Mouse (Mus musculus) forebrain, embryonic 13.5 days (tissue): ENCODE data around the gene Add2. TPM values are rescaled to one million over a fixed set of nuclear protein-coding genes. Genes with fewer than 3 reads are reported as not detected.

ENCODE experiments used
- ATAC-seq: fragments of 200-750 bp; cut with Nextera tagmentation; 2 replicates; pipeline ENCODE4 v1.8.0; 2017
- H3K27ac ChIP-seq: fragments of 300-500 bp; sonication (generic); 2 replicates; pipeline ENCODE4 v1.5.1; 2015; ENCODE audit warnings: inconsistent platforms, mild to moderate bottlenecking, moderate library complexity
- H3K27me3 ChIP-seq: fragments of 300-500 bp; sonication (generic); 2 replicates; pipeline ENCODE4 v1.6.1; 2015; ENCODE audit warnings: mild to moderate bottlenecking, inconsistent platforms
- H3K36me3 ChIP-seq: fragments of 300-500 bp; sonication (generic); 2 replicates; pipeline ENCODE4 v1.6.1; 2015; ENCODE audit warnings: mild to moderate bottlenecking, inconsistent platforms; ENCODE audit not compliant: poor library complexity, severe bottlenecking
- H3K4me1 ChIP-seq: fragments of 300-500 bp; sonication (generic); 2 replicates; pipeline ENCODE4 v1.6.1; 2015; ENCODE audit warnings: inconsistent platforms
- H3K4me2 ChIP-seq: fragments of 300-500 bp; sonication (generic); 2 replicates; pipeline ENCODE4 v1.6.1; 2015; ENCODE audit warnings: inconsistent platforms, mild to moderate bottlenecking, moderate library complexity
- H3K4me3 ChIP-seq: fragments of 300-500 bp; sonication (generic); 2 replicates; pipeline ENCODE4 v1.5.1; 2015; ENCODE audit warnings: mild to moderate bottlenecking, inconsistent platforms
- H3K9ac ChIP-seq: fragments of 300-500 bp; sonication (generic); 2 replicates; pipeline ENCODE4 v1.6.1; 2015; ENCODE audit warnings: mild to moderate bottlenecking, inconsistent platforms
- H3K9me3 ChIP-seq: fragments of 300-500 bp; sonication (generic); replicated peaks from 2 replicates; pipeline ENCODE4 v1.6.1; 2016; ENCODE audit warnings: inconsistent platforms
- WGBS: fragments of 180-500 bp; shearing (Covaris S2); methylation state at CpG from one replicate; pipeline ENCODE4 v1.1.7; 2015; 5-methylcytosine and 5-hydroxymethylcytosine counted together
- polyA plus RNA-seq: library from polyadenylated mRNA; unstranded; fragments of >200 nt; fragmentation: Nextera tagmentation; extraction: Ambion mirVana; gene quantifications from 2 replicates; pipeline ENCODE4 v1.2.1, GENCODE M21; 2015

Gene Add2
- polyA plus RNA-seq, 1 experiment from 2014 or later: 155 TPM

GRCm38 (mm10) chr6:86019415-86020237 is 8.9 kb upstream of the Add2 start:
- Histone ChIP-seq H3K4me2 (no peak overlapping the region), H3K9ac (no peak overlapping the region), H3K27ac (no peak overlapping the region), H3K9me3 (no peaks in the 10 kb centered on the region), H3K36me3 (no peaks in the 10 kb centered on the region), H3K27me3 (no peaks in the 10 kb centered on the region), H3K4me3 (no peak overlapping the region), H3K4me1 (no peaks in the 10 kb centered on the region)
- ATAC-seq: no peak
- 75% methylated on average over 4 of the region's 4 CpGs for WGBS

GRCm38 (mm10) chr6:86020948-86021347 is 7.5 kb upstream of the Add2 start:
- Histone ChIP-seq H3K4me2 (no peak overlapping the region), H3K36me3 (no peaks in the 10 kb centered on the region), H3K4me3 (no peak overlapping the region), H3K9ac (no peak overlapping the region), H3K27me3 (no peaks in the 10 kb centered on the region), H3K27ac (no peak overlapping the region), H3K4me1 (no peaks in the 10 kb centered on the region), H3K9me3 (no peaks in the 10 kb centered on the region)
- ATAC-seq: no peak
- WGBS: 28% methylated on average over 3 of the region's 3 CpGs

DNA sequence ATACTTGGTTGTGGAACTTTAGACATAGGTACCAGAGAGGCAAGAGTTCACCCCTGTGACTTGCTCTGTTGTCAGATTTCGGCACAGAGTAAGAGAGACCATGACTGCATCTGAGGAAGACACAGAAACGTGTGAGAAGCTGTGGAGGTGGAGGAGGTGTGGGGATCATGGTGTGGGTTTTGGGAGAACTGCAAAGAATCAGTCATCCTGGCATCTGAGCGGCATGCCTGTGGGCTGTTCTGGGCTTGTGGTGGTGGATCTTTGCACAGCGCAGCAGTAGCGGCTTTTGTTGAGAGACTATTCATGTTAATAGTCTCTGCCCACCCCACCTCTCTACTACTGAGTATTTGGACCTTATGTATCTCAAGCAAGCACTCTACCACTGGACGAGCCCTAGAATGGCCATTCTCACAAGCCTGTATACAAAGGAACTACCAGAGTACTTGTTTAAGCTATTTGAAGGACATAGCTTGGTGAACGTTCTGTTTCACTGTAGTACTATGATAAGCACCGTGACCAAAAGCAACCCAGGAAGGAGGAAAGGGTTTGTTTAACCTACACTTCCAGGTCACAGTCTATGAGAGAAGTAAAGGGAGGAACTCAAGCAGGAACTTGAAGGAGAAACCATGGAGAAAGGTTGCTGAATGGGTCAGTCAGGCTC is 1.7 kb upstream of the Add2 start:
- H3K4me2 ChIP-seq: no peak overlapping the region
- H3K9me3 ChIP-seq: no peaks in the 10 kb centered on the region
- WGBS: 87% methylated on average over 8 of the region's 8 CpGs
- H3K4me1 ChIP-seq: peaks cover 30% of the 10 kb centered on the region
- H3K9ac ChIP-seq: no peak overlapping the region
- ATAC-seq: no peak
- no peak overlapping the region for H3K27ac ChIP-seq
- H3K27me3 ChIP-seq: no peaks in the 10 kb centered on the region
- H3K36me3 ChIP-seq: no peaks in the 10 kb centered on the region
- no peak overlapping the region for H3K4me3 ChIP-seq

DNA sequence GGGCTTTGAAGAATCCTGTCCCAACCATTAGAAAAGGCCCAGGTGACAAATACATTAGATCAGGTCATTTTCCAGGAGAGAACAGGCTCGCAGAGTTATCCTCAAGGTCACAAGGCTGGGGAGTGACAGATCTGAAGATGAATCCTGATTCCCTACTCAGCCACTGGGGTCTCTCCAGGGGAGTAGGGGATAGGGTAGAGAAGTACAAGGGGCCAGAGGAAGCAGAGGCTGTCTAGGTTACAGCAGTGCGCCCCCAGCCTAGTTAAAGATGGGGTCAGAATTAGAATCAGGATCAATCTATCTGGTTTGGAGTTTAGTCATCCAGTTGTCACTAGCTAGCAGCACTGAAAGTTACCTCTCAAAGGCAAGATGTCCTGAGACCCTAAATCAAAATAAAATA is 331 bp upstream of the Add2 start:
- Histone ChIP-seq H3K4me2 (peak overlapping the region; percentile 79), H3K27ac (peak overlapping the region; percentile 96), H3K4me1 (peaks cover 44% of the 10 kb centered on the region), H3K9ac (peak overlapping the region; percentile 97), H3K27me3 (no peaks in the 10 kb centered on the region), H3K4me3 (peak overlapping the region; percentile 80), H3K36me3 (no peaks in the 10 kb centered on the region), H3K9me3 (no peaks in the 10 kb centered on the region)
- ATAC-seq: peak; percentile 39; the same call in 1 of the 2 replicates
- WGBS: 50% methylated on average over 2 of the region's 2 CpGs

- Histone ChIP-seq H3K9me3 (no peaks in the 10 kb centered on the region), H3K27me3 (no peaks in the 10 kb centered on the region), H3K27ac (peak overlapping the region; percentile 96), H3K9ac (peak overlapping the region; percentile 97), H3K4me2 (peak overlapping the region; percentile 79), H3K36me3 (no peaks in the 10 kb centered on the region), H3K4me3 (peak overlapping the region; percentile 80), H3K4me1 (peaks cover 48% of the 10 kb centered on the region)
- ATAC-seq: peak; percentile 17
- WGBS: 7% methylated on average over 6 of the region's 6 CpGs
Observed at GRCm38 (mm10) chr6:86029323-86029713, 837 bp downstream of the Add2 start.

DNA sequence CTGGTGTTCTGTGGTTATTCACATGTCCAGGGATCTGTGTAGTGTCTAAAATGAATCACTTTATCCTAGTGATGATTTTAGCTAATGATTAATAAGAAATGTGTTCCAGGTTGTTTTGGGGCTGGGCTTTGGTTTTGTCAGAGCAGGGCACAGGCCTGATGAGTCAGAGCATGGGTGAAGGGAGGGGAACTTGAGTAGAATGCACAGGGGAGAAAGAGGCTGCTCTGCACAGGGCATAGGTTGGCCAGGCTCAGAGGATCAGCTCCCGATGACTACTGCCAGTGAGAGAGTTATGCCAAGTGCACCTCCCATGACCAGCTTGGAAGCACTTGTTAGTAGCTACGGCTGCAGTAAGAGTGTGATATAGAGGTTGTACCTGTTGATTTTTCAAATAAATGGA is 3.0 kb downstream of the Add2 start:
- peaks cover 48% of the 10 kb centered on the region for H3K4me1 ChIP-seq
- H3K4me3 ChIP-seq: peak overlapping the region; percentile 80
- 0 out of 2 replicates have a peak overlapping the region, but pooled peaks have one; percentile 26 for H3K9ac ChIP-seq
- no peak for ATAC-seq
- WGBS: 75% methylated on average over 2 of the region's 2 CpGs
- H3K27me3 ChIP-seq: no peaks in the 10 kb centered on the region
- H3K9me3 ChIP-seq: no peaks in the 10 kb centered on the region
- H3K36me3 ChIP-seq: no peaks in the 10 kb centered on the region
- H3K4me2 ChIP-seq: peak overlapping the region; percentile 79
- H3K27ac ChIP-seq: no peak overlapping the region

GRCm38 (mm10) chr6:86033635-86034034 is 5.2 kb downstream of the Add2 start:
- no peaks in the 10 kb centered on the region for H3K9me3 ChIP-seq
- H3K4me2 ChIP-seq: no peak overlapping the region
- H3K27ac ChIP-seq: no peak overlapping the region
- no peak overlapping the region for H3K9ac ChIP-seq
- WGBS: 93% methylated on average over 1 of the region's 1 CpGs
- H3K4me3 ChIP-seq: no peak overlapping the region
- H3K27me3 ChIP-seq: no peaks in the 10 kb centered on the region
- peaks cover 43% of the 10 kb centered on the region for H3K4me1 ChIP-seq
- no peak for ATAC-seq
- no peaks in the 10 kb centered on the region for H3K36me3 ChIP-seq

GRCm38 (mm10) chr6:86038901-86039300 is 10.4 kb downstream of the Add2 start:
- no peak for ATAC-seq

GRCm38 (mm10) chr6:86040140-86040539 is 11.7 kb downstream of the Add2 start:
- H3K4me1 ChIP-seq: peaks cover 17% of the 10 kb centered on the region
- no peaks in the 10 kb centered on the region for H3K36me3 ChIP-seq
- no peak; the same call in 1 of the 2 replicates for ATAC-seq
- no peaks in the 10 kb centered on the region for H3K9me3 ChIP-seq
- no peak overlapping the region for H3K4me2 ChIP-seq
- peak overlapping the region; percentile 31; the same call in 1 of the 2 replicates for H3K27ac ChIP-seq
- no peak overlapping the region for H3K9ac ChIP-seq
- no peaks in the 10 kb centered on the region for H3K27me3 ChIP-seq
- H3K4me3 ChIP-seq: no peak overlapping the region
- WGBS: 38% methylated on average over 1 of the region's 1 CpGs

More at GRCm38 (mm10) chr6:86038901-86039300, 10.4 kb downstream of the Add2 start:
- WGBS: 78% methylated on average over 2 of the region's 2 CpGs
- Histone ChIP-seq H3K36me3 (no peaks in the 10 kb centered on the region), H3K27ac (no peak overlapping the region), H3K9me3 (no peaks in the 10 kb centered on the region), H3K4me3 (no peak overlapping the region), H3K4me2 (no peak overlapping the region), H3K4me1 (peaks cover 17% of the 10 kb centered on the region), H3K9ac (no peak overlapping the region), H3K27me3 (no peaks in the 10 kb centered on the region)

DNA sequence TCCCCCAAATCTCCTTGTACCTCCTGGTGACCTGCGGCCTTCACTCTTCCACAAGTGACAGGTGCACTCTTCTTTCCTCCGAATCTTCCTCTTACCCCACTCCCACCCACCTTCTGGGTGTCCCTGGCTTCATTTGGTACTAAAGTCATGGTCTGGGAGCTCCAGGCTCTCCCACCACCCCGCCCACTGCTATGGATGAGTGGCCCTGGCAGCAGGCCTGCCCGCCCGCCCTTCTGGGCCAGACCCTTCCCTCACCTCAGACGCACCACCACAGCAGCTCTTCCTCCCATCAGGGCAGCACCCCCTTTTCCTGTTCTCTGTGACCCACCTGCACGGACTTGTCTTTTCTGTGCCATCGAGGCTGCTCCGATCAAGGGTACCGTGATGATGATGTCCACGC is 19.0 kb downstream of the Add2 start:
- no peaks in the 10 kb centered on the region for H3K27me3 ChIP-seq
- 90% methylated on average over 11 of the region's 11 CpGs for WGBS
- H3K9ac ChIP-seq: no peak overlapping the region
- H3K4me1 ChIP-seq: peaks cover 45% of the 10 kb centered on the region
- H3K9me3 ChIP-seq: no peaks in the 10 kb centered on the region
- no peak for ATAC-seq
- no peaks in the 10 kb centered on the region for H3K36me3 ChIP-seq
- H3K4me3 ChIP-seq: no peak overlapping the region
- peak overlapping the region; percentile 35; the same call in 1 of the 2 replicates for H3K27ac ChIP-seq
- no peak overlapping the region for H3K4me2 ChIP-seq

DNA sequence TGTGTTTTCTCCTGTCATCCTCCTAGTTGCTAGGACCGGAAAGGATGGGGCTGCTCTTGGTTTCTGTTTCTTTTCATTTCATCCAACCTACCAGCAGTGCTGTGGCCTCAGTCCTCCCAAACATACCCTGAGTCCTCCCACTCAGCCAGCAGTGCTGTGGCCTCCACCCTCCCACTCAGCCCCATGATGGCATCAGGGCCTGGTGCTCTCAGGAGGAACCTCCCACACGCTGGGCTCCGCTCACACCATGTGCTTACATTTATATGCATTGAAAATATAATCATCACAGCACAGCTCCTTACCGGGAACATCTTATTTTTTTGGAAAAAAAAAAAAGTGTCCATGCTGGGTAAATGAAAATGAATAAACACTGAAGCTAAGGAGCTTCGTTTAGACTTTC is 20.0 kb downstream of the Add2 start:
- WGBS: 80% methylated on average over 5 of the region's 5 CpGs
- H3K9ac ChIP-seq: no peak overlapping the region
- H3K27ac ChIP-seq: no peak overlapping the region

GRCm38 (mm10) chr6:86050586-86051268 is 22.2 kb downstream of the Add2 start:
- no peak for ATAC-seq
- Histone ChIP-seq H3K36me3 (no peaks in the 10 kb centered on the region), H3K9me3 (no peaks in the 10 kb centered on the region), H3K27me3 (no peaks in the 10 kb centered on the region), H3K4me1 (peaks cover 64% of the 10 kb centered on the region), H3K4me3 (no peak overlapping the region), H3K4me2 (peak overlapping the region; percentile 10; the same call in 1 of the 2 replicates), H3K27ac (peak overlapping the region; percentile 98), H3K9ac (peak overlapping the region; percentile 45; the same call in 1 of the 2 replicates)
- 62% methylated on average over 6 of the region's 6 CpGs for WGBS

More for the DNA sequence above, 20.0 kb downstream of the Add2 start:
- Histone ChIP-seq H3K4me2 (no peak overlapping the region), H3K4me3 (no peak overlapping the region), H3K4me1 (peaks cover 55% of the 10 kb centered on the region), H3K27me3 (no peaks in the 10 kb centered on the region), H3K9me3 (no peaks in the 10 kb centered on the region), H3K36me3 (no peaks in the 10 kb centered on the region)
- no peak for ATAC-seq
